Mouse (Mus musculus) left cerebral cortex, postnatal 14 days (tissue): Measurements from ENCODE around the gene Fasl. TPM values are rescaled to one million over a fixed set of nuclear protein-coding genes. Genes with fewer than 3 reads are reported as not detected.

Experiments
- DNase-seq, 2 experiments: peaks; one replicate each; pipeline ENCODE4 v3.0.0; 2021 to 2022; ENCODE audit warnings: low spot score in 2 of 2, mixed read lengths in 1 of 2
- intact Hi-C: fragments of 180-260 bp; cut with DNase I; formaldehyde crosslinking; loops from one replicate; pipeline ENCODE4 v1.15.1; 2025
- long read RNA-seq, 2 experiments: library from polyadenylated mRNA; stranded (forward); transcript quantifications; one replicate each; pipeline ENCODE4 v2.0.0; 2021
- total RNA-seq, 2 experiments: library from RNA; stranded (reverse); gene quantifications; 2 replicates each; pipeline ENCODE4 v1.2.3; 2021

Fasl gene
- total RNA-seq = not detected
- long read RNA-seq, experiment 1 = 0 reads
- long read RNA-seq, experiment 2 = 0 reads

DNA sequence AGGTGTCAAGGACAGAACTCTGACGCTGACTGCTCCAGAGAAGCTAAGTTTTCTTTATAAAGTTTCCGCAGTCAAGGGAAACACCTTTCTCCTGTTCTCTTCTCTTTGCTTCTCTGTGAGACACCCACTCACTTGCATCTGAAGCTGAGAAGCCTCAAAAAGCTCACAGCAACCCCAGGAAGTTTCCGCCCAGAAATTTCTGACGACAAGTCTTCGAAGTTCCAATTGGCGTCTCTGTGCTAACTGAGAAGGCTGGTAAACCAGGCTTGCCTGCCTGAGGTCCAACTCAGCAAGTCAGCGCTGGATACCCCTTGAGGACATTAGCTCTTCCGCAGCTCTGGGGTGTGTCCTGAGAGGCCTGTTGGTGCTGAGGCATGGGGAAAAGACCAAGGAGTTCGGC, at the start of gene Fasl:
Gene Fasl (minus strand): TSS at position 157 of the 400 bp plus-strand sequence.
- no peak for DNase-seq
- intact Hi-C loops = no loop called here

DNA sequence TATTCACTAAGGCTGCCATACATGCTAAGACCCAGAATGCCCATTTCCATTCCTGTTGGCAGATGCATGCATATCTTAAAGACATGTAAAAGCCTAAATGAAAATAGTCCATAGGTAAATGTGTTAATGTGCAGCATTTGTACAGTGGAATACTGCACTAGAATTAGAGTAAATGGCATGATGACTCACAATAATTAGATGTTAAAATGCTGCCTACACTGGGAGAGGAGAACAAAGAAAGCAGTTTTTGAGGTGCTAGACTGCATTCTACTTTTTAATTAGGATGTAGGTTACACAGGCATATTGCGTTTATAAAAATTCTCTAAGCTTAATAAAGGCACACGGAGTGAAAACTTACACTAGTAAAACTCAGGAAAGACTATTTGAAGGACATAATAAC, 38.4 kb upstream of the Fasl start:
- no peak for DNase-seq
- intact Hi-C loops = no loop called here

DNA sequence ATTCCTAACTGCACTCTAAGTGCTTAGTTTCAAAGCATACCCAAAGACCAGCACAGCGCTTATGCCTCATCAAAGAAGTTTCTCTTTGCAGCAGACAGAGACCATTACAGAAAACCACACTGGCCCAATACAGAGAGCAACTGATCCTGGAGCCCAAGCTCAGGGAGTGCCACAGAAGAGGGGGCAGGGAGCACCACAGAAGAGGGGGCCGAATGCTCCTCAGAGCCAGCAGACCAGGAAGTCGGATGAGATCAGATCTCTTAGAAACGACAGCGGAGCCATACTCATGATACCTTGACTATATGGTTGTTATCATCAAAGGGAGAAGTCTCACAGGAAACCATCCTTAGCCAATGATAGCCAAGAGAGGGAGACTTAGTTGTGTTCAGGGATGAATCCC, 21.1 kb upstream of the Fasl start:
- intact Hi-C loops = no loop called here
- DNase-seq = no peak

DNA sequence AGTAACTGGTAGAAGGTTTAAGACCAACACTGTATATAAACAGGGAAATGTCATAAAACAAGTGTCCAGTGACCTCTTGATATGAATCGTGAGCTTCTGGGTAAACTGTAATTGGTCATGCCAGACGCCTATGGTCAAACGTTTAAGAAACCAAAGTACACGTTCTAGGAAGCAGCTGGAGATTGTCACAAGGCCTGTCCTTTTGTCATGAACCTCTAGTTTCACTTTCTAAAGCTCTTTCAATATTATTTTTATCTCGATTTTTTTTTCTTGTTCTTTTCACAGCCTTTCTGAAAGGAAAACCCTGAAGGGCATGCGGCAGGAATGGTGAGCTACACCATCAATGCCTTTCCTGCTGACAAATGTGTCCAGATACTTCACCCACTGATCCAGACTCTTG, 20.7 kb upstream of the Fasl start:
- intact Hi-C loops = no loop called here
- DNase-seq = no peak

DNA sequence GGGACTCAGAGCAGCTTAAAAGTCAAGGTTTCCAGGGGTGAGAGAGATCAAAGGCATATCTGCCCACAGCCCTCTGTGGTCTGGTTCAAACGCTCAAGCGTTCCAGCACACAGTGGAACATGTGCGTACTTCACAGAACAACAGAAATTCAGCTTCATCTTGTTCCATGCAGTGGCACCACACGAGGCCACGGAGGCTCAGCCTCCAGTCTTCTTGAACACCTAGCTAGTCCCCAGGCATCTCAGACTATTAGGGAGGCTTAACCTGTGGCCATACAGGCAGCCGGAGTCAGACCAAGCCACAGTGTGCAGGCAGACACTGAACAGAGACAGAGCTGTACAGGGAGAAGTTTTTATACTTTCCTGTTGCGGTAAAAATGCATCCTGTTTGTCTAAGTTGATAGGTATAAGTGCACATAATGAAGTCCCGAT, 16.3 kb upstream of the Fasl start:
- intact Hi-C loops = no loop called here
- DNase-seq = no peak

DNA sequence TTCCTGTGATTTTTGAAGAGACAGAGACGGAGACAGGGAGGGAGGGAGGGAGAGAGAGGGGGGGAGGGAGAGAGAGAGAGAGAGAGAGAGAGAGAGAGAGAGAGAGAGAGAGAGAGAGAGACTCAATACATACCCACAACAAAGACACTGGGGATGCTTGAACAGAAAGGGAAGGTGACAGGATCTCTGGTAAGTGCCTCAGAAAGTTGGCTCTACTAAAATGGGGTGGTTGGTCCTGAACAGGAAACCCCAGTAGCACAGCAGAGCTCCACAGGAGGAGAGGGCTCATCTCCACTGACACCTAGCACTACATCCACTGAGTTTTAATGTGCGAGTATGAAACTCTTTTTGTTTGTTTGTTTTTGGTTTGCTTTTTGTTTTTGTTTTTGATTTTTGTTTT, 13.0 kb upstream of the Fasl start:
- DNase-seq = no peak
- intact Hi-C loops = no loop called here

DNA sequence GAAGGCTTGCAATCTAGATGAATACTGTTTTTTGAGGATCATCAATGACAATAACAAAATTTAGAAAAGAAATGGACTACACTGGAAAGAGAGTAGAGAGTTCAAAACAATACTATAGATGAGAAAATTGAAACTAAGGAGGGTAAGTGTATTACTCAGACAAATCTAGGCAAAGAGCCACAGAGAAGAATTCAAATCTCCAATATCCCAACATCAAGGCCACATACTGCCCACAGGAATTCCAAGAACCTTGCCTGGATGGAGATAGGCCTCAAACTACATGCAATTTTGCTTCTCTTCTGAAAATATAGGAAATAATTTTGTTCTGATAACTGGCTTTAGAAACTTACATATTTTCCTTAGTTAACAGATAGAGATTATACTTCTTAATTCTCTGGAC, 12.0 kb upstream of the Fasl start:
- intact Hi-C loops = no loop called here
- DNase-seq = no peak

DNA sequence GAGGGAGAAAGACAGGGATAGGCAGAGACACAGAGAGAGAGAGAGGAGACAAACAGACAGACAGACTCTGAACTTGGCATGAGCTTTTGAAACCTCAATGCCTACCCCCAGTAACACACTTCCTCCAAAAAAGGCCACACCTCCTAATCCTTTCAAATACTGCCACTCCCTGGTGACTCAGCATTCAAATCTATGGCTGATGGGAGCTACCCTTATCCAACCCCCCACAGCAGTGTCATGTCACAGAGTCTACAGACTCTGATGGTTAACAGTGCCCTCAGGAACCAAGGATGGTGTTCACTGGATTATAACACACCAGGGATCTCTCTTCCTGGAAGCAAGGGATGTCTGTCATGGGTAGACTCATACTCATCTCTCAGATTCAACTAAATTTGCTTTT, 11.5 kb upstream of the Fasl start:
- DNase-seq = no peak
- intact Hi-C loops = no loop called here

DNA sequence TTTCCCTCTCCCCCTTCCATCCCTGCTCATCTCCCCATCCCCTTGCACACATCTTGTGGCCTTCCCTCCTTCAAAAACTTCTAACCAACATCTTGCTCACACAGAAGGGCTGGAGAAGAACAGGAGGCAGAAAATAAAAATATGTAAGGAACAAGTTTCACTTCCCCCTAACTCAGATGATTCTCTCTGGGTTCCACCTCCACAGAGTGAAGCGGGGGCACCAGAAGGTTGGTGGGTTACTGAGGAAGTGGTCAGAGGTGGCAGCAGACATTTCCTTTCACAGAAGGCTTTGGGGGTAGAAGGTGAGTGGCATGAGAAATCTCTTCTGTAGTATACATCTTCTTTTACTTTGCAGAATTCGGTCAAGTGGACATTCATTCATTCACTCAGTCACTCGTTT, 10.6 kb upstream of the Fasl start:
- intact Hi-C loops = no loop called here

DNA sequence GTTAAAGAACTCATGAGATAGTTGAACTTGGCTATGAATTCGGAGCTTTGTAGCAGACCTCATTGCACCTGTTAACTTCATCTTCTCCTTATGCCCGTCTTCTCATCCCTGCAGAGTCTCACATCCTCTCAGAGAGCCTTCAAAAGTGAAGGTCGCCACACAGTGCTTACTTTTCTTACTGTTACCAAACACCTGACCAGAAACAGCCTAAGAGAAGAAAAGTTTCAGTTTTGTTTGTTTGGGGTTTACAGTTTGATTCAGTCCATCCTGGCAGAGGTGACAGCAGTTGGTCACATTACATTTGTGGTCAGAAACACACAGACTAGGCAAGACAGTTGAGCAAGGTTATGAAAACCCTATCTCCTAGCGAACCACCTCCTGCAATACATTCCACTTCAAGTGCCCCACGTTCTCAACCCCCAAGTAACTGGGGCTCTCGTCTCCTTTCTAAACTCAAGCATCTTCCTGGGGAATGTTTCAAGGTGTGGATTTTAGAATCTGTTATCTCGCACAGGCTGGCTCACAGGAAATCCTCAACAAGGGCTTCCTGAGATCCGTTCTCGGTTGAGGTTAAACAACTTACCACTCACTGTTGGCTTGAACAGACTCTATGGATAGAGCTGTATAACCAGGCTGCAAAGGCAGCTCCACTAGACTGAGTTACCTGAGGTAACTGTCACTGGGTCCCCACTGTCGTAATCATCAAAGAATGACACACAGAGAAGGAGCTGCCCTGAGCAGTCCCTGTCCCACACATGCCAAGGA, 6.3 kb upstream of the Fasl start:
- DNase-seq = no peak
- intact Hi-C loops = no loop called here

More for the DNA sequence above, 10.6 kb upstream of the Fasl start:
- no peak for DNase-seq

DNA sequence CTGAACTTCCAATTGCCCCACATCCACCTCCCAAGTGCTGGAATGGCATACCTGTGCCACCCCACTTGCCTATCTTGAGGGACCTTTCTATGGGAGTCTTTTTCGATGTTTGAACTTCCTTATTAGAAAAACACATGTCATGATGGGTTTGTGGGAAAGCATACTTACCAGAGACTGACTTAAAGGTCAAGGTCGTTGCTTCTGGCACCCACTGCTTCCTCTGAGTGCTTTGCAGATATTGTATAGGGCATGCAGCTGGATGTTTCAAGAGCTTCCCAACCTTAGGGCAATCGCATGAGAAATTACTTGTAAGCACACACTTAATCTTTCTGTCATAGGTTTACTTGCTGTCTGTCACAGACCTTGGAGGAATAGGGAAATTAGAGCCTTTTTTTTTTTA, 5.0 kb upstream of the Fasl start:
- DNase-seq = no peak
- intact Hi-C loops = no loop called here

DNA sequence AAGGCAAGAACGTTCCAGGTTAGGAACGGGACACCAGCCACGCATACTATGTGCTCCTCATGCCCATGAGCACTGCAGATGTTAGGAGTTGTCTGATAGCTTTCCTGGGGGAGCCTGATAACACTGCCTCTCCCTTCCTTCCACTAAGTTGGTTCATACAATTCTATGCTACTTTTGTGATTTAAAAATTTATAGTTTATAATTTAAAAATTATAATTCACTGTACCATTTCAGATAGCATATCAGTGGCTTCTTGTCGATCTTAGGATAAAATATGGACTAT, 4.3 kb upstream of the Fasl start:
- intact Hi-C loops = no loop called here
- DNase-seq = no peak

DNA sequence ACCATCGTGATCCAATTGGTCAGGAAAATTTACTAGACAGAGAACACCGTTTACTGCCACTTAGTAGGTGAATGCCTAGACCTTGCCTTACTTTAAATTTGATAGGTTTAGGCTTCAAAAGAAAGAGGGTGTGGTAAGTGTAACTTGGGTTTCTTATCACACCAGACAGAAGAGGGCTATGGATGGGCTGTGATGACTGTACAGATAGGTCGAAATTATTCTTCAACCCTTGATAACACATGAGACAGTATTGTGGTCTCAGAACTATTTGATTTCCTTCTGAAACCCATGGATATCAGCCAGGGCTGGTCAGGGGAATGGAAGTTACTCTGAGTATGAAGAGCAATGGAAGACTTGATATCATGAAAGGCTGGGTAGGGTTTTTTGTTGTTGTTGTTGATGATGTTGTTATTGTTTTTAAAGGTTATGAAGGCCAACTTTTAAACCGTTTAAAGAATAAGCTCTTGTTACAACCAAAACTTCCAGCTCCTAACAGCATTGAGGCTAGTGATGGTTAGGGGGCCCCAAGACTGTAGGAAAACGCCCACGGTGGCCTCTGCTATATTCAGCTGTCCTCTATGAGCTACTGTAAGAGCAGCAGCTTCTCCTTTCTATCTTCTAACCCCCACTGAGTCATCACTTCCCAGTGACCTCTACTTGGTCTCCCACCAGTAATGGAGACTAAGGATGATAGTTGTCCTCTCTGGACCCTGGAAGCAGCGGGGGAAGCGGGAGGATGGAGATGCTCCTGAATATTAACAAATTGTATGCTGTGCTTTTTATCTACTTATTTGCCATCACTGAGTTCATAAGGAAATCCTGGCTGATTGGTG, 3.8 kb upstream of the Fasl start:
- intact Hi-C loops = no loop called here
- no peak for DNase-seq

DNA sequence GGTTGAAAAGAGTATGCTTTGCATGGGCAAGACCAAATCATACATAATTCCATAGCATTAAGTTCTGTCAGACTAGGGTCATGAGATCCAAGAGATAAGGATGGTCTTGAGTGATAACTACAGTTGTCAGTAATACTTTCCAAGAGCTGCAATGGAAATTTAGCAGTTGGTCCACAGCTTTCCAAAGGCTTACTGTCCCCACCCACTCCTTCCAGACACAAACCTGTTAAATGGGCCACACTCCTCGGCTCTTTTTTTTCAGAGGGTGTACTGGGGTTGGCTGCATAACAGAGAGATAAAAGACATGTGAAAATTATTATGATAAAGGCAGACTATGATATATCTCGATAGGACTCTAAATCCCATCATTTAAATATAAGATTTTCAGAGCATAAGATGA, 5.6 kb downstream of the Fasl start:
- DNase-seq = no peak
- intact Hi-C loops = no loop called here

DNA sequence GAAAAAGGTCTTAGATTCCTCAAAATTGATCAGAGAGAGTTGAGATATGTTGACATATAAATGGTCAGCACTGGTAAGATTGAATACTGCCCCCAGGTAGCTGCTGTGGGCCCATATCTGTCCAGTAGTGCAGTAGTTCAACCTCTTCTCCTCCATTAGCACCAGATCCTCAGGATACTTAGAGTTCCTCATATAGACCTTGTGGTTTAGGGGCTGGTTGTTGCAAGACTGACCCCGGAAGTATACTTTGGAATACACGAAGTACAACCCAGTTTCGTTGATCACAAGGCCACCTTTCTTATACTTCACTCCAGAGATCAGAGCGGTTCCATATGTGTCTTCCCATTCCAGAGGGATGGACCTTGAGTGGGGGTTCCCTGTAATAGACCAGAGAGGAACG, 6.7 kb downstream of the Fasl start:
- DNase-seq = no peak
- intact Hi-C loops = no loop called here

DNA sequence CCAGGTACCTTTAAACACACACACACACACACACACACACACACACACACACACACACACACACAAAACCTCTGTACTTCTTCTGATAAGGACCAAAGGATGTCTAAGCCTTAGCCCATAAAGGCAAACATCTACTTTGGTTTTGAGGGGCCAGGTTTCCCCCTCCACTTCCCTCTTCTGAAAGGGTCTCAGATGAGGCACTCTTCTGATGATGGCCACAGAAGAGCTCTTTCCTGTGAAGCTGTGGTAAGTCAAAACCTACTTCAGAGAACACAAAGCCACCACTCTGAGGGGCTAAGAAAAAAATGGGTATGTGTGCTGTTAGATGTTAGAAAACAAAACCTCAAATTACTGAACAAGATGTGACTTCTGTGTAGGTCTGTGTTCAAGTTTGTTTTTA, 9.2 kb downstream of the Fasl start:
- intact Hi-C loops = no loop called here

DNA sequence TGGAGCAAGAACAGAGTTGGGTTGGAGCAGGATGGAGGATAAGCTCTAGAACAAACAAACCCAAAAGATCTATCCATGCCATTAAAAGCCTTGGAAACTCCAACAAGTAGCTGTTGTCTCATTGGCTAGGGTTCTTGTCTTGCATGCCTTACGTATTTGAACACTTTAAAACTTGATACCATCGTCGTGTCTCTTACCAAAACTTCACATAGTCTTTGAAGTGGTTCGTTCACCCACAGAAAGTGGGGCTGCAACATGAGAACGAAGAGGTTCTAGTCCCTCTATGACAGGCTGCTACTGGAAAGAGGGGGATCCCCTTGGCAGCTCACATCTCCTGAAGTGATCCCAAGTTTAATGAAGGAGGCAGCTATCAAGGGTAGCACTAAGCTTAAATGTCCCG, 13.1 kb downstream of the Fasl start:
- intact Hi-C loops = no loop called here
- DNase-seq = no peak

More for the DNA sequence above, 9.2 kb downstream of the Fasl start:
- no peak for DNase-seq

DNA sequence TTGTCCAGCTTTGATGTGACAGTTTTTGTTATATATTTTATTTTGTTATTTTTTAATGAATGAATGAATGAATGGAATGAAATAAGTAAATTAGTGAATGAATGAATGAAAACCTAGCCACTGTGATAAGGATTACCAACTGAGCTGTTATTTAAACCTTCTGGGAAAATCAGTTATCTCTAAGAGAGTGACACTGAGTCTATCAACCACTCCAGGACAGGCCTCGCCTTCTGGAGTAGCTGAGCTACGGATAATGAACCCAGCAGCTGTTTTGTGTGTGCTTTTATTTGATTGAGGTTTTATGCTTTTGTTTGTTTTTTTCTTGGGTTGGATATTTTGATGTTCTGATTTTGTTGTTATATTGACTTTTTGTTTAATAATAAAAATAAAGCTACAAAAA, 17.0 kb downstream of the Fasl start:
- no peak for DNase-seq
- intact Hi-C loops = no loop called here

DNA sequence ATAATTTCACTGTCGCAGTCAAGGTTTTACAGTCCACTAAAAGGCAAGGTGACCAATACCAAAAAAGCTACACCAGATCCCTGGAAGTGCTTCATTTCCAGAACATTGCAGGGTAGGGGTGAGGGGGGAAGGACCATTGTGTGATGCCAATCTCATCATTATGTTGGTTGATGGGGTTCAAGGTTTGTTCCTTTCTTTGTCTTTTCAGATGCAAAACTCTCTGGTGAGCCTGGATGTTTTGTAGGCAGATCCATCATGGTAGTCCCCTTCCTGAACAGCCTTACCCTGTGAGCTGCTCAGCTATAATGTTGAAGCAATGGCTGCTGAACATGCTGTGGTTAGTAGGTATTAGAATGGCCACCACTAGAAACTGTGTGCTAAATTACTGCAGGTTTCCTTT, 19.0 kb downstream of the Fasl start:
- no peak for DNase-seq
- intact Hi-C loops = no loop called here

DNA sequence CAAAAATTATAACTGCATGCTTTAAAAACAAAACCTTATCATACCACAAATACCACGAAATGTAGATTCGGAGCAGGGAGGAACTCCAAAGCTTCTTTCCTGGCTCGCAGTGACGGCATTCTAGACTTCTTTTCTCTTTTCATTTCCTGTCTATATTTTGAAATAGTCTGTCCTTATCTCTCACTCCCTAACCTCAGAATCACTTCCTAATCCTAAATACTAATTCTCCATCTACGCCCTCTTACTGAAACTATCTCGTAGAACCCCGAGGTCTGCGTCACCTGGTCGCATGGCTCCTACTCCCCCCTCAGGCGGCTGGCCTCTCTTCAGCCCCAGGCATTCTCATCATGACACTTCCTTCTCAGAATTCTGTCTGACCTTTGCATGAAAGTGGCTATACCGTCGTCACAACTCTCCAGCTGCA, 21.2 kb downstream of the Fasl start:
- intact Hi-C loops = no loop called here
- no peak for DNase-seq

DNA sequence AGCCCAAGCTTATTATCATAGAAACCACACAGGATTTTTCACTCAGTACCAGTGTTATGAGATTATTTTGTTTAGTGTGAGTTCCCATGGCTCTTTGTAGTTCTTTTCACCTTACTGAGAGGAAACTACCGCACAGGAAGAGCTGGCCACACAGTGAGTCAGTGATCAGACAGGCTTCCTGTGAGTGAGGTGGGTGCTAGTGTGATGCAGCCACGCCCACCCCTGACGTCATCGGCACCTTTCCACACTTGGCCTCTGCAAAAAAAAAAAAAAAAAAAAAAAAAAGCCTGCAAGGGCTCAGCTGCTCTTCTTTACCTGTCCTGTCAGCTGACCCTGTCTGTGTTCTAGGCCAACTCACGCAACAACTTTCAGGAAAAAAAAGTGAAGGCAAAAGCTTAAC, 21.6 kb downstream of the Fasl start:
- intact Hi-C loops = no loop called here
- no peak for DNase-seq
